Mouse (Mus musculus) spleen, adult 2 months (tissue): ENCODE measurements at regions not wholly inside any gene's neighbourhood (a gene's known extent, or its start where the extent isn't known, plus 50 kb on each side); places are given as distances from the start of the nearest gene placed in this dataset.
A peak's percentile ranks its signal among the peaks of the same experiment; 100 is the strongest.
"Not testable (repeated sequence)": the region's sequence is repeated elsewhere in the genome, so short reads cannot be mapped to it uniquely, and the experiment has no call there.

Experiments
- DNase-seq, 2 experiments: peaks; one replicate each; pipeline versions ENCODE4 v3.0.0 to v3.0.0-alpha.2; 2012 to 2021; ENCODE audit warnings: low spot score in 2 of 2, low read depth in 1 of 2
- H3K27ac ChIP-seq: fragments of 200-500 bp; 2 replicates; pipeline ENCODE4 v1.5.1; 2012; ENCODE audit warnings: low read length, inconsistent platforms; ENCODE audit not compliant: insufficient read depth
- H3K27me3 ChIP-seq: fragments of 200-500 bp; 2 replicates; pipeline ENCODE4 v1.6.1; 2012; ENCODE audit warnings: mild to moderate bottlenecking, moderate library complexity, low read length, inconsistent platforms; ENCODE audit not compliant: control insufficient read depth, insufficient read depth
- H3K36me3 ChIP-seq: fragments of 200-500 bp; 2 replicates; pipeline ENCODE4 v1.6.1; 2012; ENCODE audit warnings: mild to moderate bottlenecking, low read length, inconsistent platforms; ENCODE audit not compliant: control insufficient read depth, insufficient read depth
- H3K4me1 ChIP-seq: fragments of 200-500 bp; 2 replicates; pipeline ENCODE4 v1.6.1; 2011; ENCODE audit warnings: inconsistent platforms; ENCODE audit not compliant: control insufficient read depth, insufficient read depth, insufficient read length
- H3K4me3 ChIP-seq: fragments of 200-500 bp; 2 replicates; pipeline ENCODE4 v1.5.1; 2011; ENCODE audit warnings: mild to moderate bottlenecking, inconsistent platforms; ENCODE audit not compliant: insufficient read depth, insufficient read length; ENCODE audit errors: extremely low read depth
- CTCF ChIP-seq: fragments of 200-500 bp; IDR thresholded peaks from 2 replicates; pipeline ENCODE4 v1.5.1; 2011; ENCODE audit warnings: mild to moderate bottlenecking, inconsistent platforms; ENCODE audit not compliant: insufficient read depth, insufficient read length, insufficient replicate concordance; ENCODE audit errors: extremely low read depth
- POLR2A ChIP-seq: fragments of 200-500 bp; IDR thresholded peaks from 2 replicates; pipeline ENCODE4 v1.6.1; 2011; ENCODE audit warnings: low read depth, low read length, inconsistent platforms
- WGBS: fragments of 180-500 bp; shearing (Covaris S2); methylation state at CpG from one replicate; pipeline ENCODE4 v1.1.7; 2018; 5-methylcytosine and 5-hydroxymethylcytosine counted together

DNA sequence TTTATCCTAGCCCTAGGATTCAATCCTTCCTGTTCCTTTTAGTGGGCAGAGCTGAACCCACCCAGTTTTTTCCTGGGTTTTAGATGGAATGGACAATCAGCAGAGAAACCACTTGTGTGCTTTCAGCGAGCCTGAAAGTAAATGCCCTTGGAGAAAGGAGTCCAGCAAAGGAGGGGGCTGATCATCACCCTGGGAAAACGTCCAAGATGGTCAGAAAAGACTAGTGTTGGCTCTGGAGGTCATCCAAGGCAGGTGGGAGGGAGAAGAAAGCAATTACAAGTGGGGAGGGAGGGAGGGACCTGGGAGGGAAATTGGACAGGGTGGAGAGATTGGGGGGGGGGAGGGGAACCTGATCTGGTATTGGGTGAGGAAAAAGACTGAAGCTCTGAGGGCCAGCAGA is 55.6 kb upstream of the Zfp366 start:
- TF ChIP-seq CTCF: no peak
- no peak for TF ChIP-seq POLR2A
- DNase-seq: no peak
- Histone ChIP-seq H3K36me3 (no peaks in the 10 kb centered on the region), H3K4me1 (no peaks in the 10 kb centered on the region), H3K27me3 (no peaks in the 10 kb centered on the region), H3K27ac (no peak overlapping the region), H3K4me3 (no peak overlapping the region)
- 53% methylated on average over 2 of the region's 2 CpGs for WGBS

- no peak for TF ChIP-seq POLR2A
- TF ChIP-seq CTCF: no peak
- WGBS: 89% methylated on average over 5 of the region's 5 CpGs
- Histone ChIP-seq H3K4me3 (no peak overlapping the region), H3K4me1 (no peaks in the 10 kb centered on the region), H3K36me3 (no peaks in the 10 kb centered on the region), H3K27me3 (no peaks in the 10 kb centered on the region), H3K27ac (no peak overlapping the region)
- no peak for DNase-seq
Observed at GRCm38 (mm10) chr13:99128284-99128691, 56.3 kb upstream of the Zfp366 start.

DNA sequence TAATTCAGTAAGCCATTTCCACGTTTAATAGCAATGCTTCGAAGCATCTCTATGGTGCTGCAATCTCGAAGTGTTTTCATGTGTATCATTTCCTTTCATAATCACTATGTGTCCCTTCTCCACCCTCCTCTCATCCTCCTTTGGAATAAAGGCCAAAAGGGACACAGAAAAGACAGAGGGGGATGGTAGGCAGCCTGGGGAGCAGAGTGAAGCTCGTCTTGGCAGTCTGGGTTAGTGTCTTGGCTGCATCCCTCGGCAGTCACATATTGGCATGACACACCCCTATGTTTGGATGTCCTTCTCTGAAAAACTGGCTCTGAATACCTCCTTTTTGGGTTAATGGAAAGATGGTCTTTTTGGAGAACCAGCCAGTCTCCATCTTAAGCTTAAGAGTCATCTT is 56.9 kb upstream of the Zfp366 start:
- H3K4me1 ChIP-seq: no peaks in the 10 kb centered on the region
- no peaks in the 10 kb centered on the region for H3K36me3 ChIP-seq
- H3K4me3 ChIP-seq: no peak overlapping the region
- H3K27me3 ChIP-seq: no peaks in the 10 kb centered on the region
- DNase-seq: no peak
- 81% methylated on average over 5 of the region's 5 CpGs for WGBS
- H3K27ac ChIP-seq: no peak overlapping the region
- TF ChIP-seq CTCF: no peak
- no peak for TF ChIP-seq POLR2A

DNA sequence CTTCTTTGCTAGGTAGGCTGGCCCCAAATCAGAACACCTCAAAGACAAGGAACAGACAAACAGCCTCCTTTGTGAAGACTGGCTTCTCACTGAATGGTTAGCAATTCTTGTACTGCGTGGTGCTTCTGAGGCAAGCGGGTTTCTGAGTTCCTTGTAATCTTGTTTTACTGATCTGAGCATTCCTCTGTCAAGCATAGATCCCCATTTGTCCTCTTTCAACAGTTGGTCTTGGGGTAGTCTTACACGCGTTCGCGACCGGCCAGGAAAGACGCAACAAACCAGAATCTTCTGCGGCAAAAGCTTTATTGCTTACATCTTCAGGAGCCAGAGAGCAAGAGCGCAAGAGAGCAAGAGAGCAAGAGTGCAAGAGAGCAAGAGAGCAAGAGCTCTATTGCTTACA is 57.7 kb upstream of the Zfp366 start:
- H3K27ac ChIP-seq, DNase-seq, H3K27me3 ChIP-seq, H3K4me3 ChIP-seq, H3K36me3 ChIP-seq, H3K4me1 ChIP-seq: not testable (repeated sequence)
- 94% methylated on average over 10 of the region's 10 CpGs for WGBS

GRCm38 (mm10) chr13:99126538-99126937 is 58.1 kb upstream of the Zfp366 start:
- Histone ChIP-seq H3K4me3 (no peak overlapping the region), H3K27ac (no peak overlapping the region), H3K4me1 (no peaks in the 10 kb centered on the region), H3K27me3 (no peaks in the 10 kb centered on the region), H3K36me3 (no peaks in the 10 kb centered on the region)
- 33% methylated on average over 8 of the region's 8 CpGs for WGBS
- no peak for TF ChIP-seq CTCF
- TF ChIP-seq POLR2A: no peak
- DNase-seq: no peak

- H3K4me1 ChIP-seq: no peaks in the 10 kb centered on the region
- H3K27ac ChIP-seq: no peak overlapping the region
- H3K27me3 ChIP-seq: no peaks in the 10 kb centered on the region
- H3K36me3 ChIP-seq: no peaks in the 10 kb centered on the region
- TF ChIP-seq POLR2A: no peak
- no peak for TF ChIP-seq CTCF
- no peak overlapping the region for H3K4me3 ChIP-seq
- DNase-seq: no peak
- 29% methylated on average over 1 of the region's 1 CpGs for WGBS
Observed at GRCm38 (mm10) chr13:99125946-99126345, 58.7 kb upstream of the Zfp366 start.

DNA sequence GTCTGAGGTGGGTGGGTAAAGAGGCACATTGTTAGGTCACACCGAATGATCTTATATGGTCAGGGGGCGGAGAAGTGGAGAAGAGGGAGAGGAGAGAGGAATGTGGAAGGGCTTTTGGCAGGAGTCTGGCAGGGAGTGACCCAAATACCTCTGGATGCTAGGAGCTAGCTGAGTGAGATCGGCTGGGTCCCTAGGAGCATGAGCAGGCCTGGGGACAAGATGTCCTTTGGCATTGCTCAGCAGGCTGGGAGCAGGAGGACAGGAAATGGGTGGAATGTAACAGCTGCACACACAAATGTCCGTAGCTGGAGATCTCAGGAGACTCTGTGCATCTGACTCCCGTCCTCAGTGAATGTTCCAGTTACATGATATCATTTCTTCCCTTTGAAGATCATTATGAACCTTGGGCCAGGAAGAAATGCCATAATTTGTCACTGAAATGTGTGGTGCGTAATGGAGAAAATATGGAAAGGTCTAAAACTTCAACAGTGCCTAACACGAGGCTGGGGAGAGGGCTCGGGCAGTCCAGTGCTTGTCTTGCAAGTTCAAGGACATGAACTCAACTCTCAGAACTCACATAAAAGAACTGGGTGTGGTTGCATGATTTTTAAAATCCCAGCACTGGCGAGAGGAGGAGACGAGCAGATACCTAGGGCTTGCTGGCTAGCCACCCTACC is 59.6 kb upstream of the Zfp366 start:
- Histone ChIP-seq H3K4me1 (no peaks in the 10 kb centered on the region), H3K36me3 (no peaks in the 10 kb centered on the region), H3K27ac (0 out of 2 replicates have a peak overlapping the region, but pooled peaks have one; percentile 28), H3K4me3 (no peak overlapping the region), H3K27me3 (no peaks in the 10 kb centered on the region)
- 86% methylated on average over 10 of the region's 10 CpGs for WGBS
- TF ChIP-seq POLR2A (no peak), CTCF (no peak)
- no peak for DNase-seq
